In genomic region chr17:45549617-45550181, GRCm38 (mm10) we compare ENCODE assay signal across 8 mouse cellular contexts. TPM values are rescaled to one million over a fixed set of nuclear protein-coding genes. Genes with fewer than 3 reads are reported as not detected.
DNase-seq lines count a peak whose midpoint lies in the region; ATAC-seq lines count a peak whose summit lies in the region.

Gene Tmem151b (minus strand): TSS chr17:45549677.

- WGBS in forebrain, embryonic 15.5 days, result under 1% methylated on average over 13 of the region's 29 CpGs
- 1% methylated on average over 25 of the region's 29 CpGs for WGBS in neural tube, embryonic 12.5 days

- H3K4me1 ChIP-seq in forebrain, embryonic 15.5 days, result peaks cover 45% of the 10 kb centered on the region
- H3K4me1 ChIP-seq in neural tube, embryonic 12.5 days, result peaks cover 37% of the 10 kb centered on the region

- peak within 1 kb of the TSS; percentile 93 for H3K27ac ChIP-seq in forebrain, embryonic 15.5 days (replicated peaks)
- peak within 1 kb of the TSS; percentile 79 for H3K27ac ChIP-seq in neural tube, embryonic 12.5 days

- peak within 1 kb of the TSS; percentile 61 for H3K4me2 ChIP-seq in forebrain, embryonic 15.5 days (replicated peaks)
- H3K4me2 ChIP-seq in neural tube, embryonic 12.5 days (replicated peaks), result peak within 1 kb of the TSS; percentile 84

- peak in 1 of 2 experiments; percentile 75 for DNase-seq in layer of hippocampus, adult 18-20 months (ENCODE audit: low spot score in 2 of 2)
- DNase-seq in layer of hippocampus, adult 9-11 months, result no peak
- DNase-seq in cerebellum, adult 11-12 months, result peak; percentile 80
- peak; percentile 63 to 72 for DNase-seq in left cerebral cortex, postnatal 14 days (ENCODE audit: low spot score in 2 of 2)
- DNase-seq in adrenal gland, postnatal 14 days, result no peak
- DNase-seq in Muller cell, postnatal 12 days (ENCODE audit: inconsistent ontology term), result no peak

- peaks cover 9% of the 10 kb centered on the region for H3K27me3 ChIP-seq in forebrain, embryonic 15.5 days
- H3K27me3 ChIP-seq in neural tube, embryonic 12.5 days (replicated peaks), result peaks cover 34% of the 10 kb centered on the region

- intact Hi-C loops in left cerebral cortex, postnatal 14 days (cut with DNase I), result loop anchor here (2.0 kb wide), 1 partner anchor 33 kb away; no protein-coding TSS in a partner anchor

- no peaks in the 10 kb centered on the region for H3K9me3 ChIP-seq in forebrain, embryonic 15.5 days
- H3K9me3 ChIP-seq in neural tube, embryonic 12.5 days, result no peaks in the 10 kb centered on the region

- peaks cover 21% of the 10 kb centered on the region; the same call in 1 of the 2 replicates for H3K36me3 ChIP-seq in forebrain, embryonic 15.5 days
- H3K36me3 ChIP-seq in neural tube, embryonic 12.5 days, result peaks cover 16% of the 10 kb centered on the region

- peak within 1 kb of the TSS; percentile 92 for H3K4me3 ChIP-seq in forebrain, embryonic 15.5 days
- peak within 1 kb of the TSS; percentile 79 for H3K4me3 ChIP-seq in neural tube, embryonic 12.5 days

- peak within 1 kb of the TSS; percentile 98 for H3K9ac ChIP-seq in forebrain, embryonic 15.5 days (replicated peaks)
- H3K9ac ChIP-seq in neural tube, embryonic 12.5 days, result peak within 1 kb of the TSS; percentile 98

- ATAC-seq in forebrain, embryonic 15.5 days (replicated peaks), result peak; percentile 47
- ATAC-seq in neural tube, embryonic 12.5 days (ENCODE audit: low FRiP score, low read depth), result peak; percentile 32

RNA-seq across cellular contexts. Expression of gene Tmem151b, which starts in this region (rescaled TPM):
- 100 to 1,000 TPM; 112 to 119 TPM for total RNA-seq in layer of hippocampus, adult 18-20 months (2021)
- polyA plus RNA-seq in forebrain, embryonic 15.5 days (2015; fragmentation: Nextera tagmentation; extraction: Ambion mirVana), result 34.5 and 36.2 TPM in 2 replicates
- total RNA-seq in left cerebral cortex, postnatal 14 days (2021), result 100 to 1,000 TPM; 114 to 120 TPM
- 10.5 and 13.1 TPM in 2 replicates for polyA plus RNA-seq in neural tube, embryonic 12.5 days (2016; fragmentation: Nextera tagmentation; extraction: Ambion mirVana)
- total RNA-seq in adrenal gland, postnatal 14 days (2021), result 0.33 and 1.6 TPM in 2 replicates

Comparison
In these comparisons a context has a peak if more than half of its experiments do, and no peak if none do; other contexts are left out.
1. RNA of gene Tmem151b (total RNA-seq): 114 to 120 TPM in left cerebral cortex, postnatal 14 days and 112 to 119 TPM in layer of hippocampus, adult 18-20 months; 0.33 to 1.6 TPM in adrenal gland, postnatal 14 days; every median in the first group is over 10 times any median in the second.
2. DNase-seq: peak in cerebellum, adult 11-12 months (single experiment) and left cerebral cortex, postnatal 14 days (2 of 2); none in layer of hippocampus, adult 9-11 months (single experiment), adrenal gland, postnatal 14 days (single experiment) and Muller cell, postnatal 12 days (single experiment).